Mouse (Mus musculus): ENCODE measurements at regions not wholly inside any gene's neighbourhood (a gene's known extent, or its start where the extent isn't known, plus 50 kb on each side); places are given as distances from the start of the nearest gene placed in this dataset.

DNA sequence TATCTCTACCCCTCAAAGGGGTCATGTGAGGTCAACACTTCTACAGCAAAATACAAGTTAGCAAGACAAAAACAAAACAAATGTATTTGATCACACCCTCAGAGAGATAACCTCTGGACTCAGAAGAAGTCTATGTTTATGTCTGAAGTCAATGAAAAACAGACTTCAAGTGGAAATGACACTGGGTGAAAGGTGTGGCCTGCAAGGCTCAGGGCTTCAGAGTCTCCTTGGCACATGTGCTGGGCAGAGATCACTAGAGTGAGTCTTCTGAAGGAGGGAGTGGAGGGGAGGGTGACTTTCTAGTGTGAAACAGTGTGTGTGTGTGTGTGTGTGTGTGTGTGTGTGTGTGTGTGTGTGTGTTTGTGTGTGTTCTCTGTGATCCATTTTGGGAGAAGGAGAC lies 68.2 kb downstream of the Il12a start:
- DNase-seq = no peak

GRCm38 (mm10) chr3:68759375-68759774 lies 68.9 kb downstream of the Il12a start:
- DNase-seq = no peak

- DNase-seq = no peak
Observed at GRCm38 (mm10) chr3:68760806-68761205, 70.4 kb downstream of the Il12a start.

GRCm38 (mm10) chr3:68761242-68761625 lies 70.8 kb downstream of the Il12a start:
- DNase-seq = no peak

- DNase-seq = no peak
Observed at GRCm38 (mm10) chr3:68761626-68762331, 71.3 kb downstream of the Il12a start.

GRCm38 (mm10) chr3:68762988-68763387 lies 72.5 kb downstream of the Il12a start:
- no peak for DNase-seq

DNA sequence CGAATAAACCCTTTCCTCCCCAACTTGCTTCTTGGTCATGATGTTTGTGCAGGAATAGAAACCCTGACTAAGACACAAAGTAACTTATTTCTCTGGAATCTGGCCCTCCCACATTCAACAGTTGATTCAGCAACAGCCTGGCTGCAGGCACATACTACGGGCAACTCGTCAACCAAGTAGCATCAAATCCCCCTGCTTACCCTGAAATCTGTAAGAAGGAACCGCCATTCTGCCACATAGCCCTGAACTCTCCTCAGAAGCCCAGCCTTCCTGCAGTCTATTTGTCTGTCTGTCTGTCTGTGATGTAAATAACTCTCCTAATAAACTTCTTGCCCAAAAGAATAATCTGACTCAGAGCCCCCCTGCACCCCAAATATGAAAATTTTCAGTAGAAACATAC lies 73.9 kb downstream of the Il12a start:
- no peak for DNase-seq

GRCm38 (mm10) chr3:68764917-68765598 lies 74.6 kb downstream of the Il12a start:
- no peak for DNase-seq

DNA sequence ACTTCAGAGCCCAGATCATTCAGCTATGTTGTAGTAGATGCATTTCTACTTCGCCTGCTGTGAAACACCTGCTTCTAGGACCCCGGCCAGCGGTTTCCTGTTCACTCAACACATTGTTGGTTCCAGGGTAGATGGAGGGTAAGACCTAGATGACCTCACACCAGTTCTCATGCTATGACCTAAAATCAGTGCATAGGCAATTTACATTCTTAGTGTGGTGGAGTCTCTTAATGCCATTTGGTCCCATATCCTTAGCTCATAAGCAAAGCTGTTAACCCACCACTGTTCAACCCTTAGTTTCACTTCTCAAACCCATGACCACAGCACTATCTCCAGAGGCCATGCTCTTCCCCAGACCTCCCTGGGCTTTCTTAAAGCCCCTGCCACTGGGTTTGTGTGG lies 81.1 kb downstream of the Il12a start:
- DNase-seq = no peak

GRCm38 (mm10) chr3:68777801-68778200 lies 87.4 kb downstream of the Il12a start:
- no peak for DNase-seq

GRCm38 (mm10) chr3:68778354-68779040 lies 88.1 kb downstream of the Il12a start:
- DNase-seq = no peak

GRCm38 (mm10) chr3:68780843-68781242 lies 88.5 kb upstream of the 1110032F04Rik start:
- peak; percentile 43 for DNase-seq

DNA sequence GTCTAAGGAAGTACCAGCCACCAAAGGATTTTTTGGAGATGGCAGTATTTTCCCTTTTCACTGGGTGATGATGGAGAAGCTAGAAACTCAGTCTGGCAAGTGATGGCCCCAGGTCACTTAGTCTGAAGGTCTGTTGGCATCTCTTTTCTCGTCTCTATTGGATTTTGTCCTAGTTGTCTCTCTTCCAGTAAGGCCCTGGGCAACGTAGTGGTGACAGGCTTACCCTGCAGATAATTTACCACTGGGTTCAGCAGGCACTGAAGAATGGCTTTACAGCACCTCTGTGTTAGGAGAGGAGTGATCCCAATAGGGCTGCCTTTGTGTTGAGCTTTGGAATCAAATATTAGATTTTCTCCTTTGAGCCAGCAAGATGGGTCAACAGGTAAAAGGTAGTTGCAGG lies 87.9 kb upstream of the 1110032F04Rik start:
- no peak for DNase-seq

GRCm38 (mm10) chr3:68782363-68782762 lies 87.0 kb upstream of the 1110032F04Rik start:
- DNase-seq = no peak

DNA sequence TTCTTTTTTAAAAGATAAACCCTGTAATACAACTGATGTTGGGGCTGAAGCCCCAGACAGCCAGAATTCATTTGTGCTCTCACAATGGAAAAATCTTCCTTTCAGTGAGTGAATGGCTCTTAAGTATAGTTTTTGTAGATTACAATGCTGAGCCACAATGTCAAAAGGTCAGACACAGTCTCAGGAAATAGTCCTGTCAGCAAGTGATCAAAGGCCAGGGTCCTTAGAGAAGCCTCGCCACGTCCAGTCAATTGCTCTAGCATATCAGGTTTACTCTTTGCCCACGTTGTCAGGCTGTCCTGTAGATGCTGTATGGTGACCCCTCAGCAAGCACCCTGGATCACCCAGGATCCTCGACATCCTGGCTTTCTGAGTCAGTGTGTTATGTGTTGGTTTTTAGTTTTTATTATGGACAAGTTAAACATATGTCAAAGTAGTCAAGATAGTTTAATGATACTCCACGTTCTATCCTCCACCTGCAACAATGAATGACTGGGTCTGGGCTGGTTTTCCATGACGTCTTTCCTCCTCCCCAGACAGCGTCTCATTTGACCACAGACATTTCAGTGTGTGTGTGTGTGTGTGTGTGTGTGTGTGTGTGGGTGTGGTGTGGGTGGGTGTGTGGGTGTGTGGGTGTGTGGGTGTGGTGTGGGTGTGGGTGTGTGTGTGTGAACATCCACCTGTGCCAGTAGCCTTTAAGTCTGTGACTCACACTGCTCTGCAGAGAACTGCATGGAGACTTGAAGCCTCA lies 85.5 kb upstream of the 1110032F04Rik start:
- no peak for DNase-seq

DNA sequence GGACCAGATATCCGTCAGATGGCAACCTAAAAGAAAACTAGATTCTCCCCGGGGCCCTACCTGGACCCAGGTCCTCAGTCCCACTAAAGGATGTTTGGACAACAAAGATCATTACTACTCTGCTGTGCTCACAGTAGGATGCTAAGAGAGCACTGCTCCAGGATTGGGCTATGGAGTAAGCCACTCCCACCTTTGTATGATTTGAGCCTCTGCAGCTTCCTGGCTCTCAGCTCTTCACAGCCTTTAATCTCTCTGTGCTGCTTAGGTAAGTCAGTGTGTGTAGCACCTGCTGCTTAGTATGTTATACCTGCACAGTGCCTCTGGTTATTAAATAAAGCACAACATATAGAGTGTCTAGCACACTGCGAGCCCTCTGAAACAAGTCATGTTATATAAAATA lies 82.6 kb upstream of the 1110032F04Rik start:
- no peak for DNase-seq

GRCm38 (mm10) chr3:68787385-68788175 lies 81.8 kb upstream of the 1110032F04Rik start:
- no peak for DNase-seq

GRCm38 (mm10) chr3:68789491-68789890 lies 79.9 kb upstream of the 1110032F04Rik start:
- no peak for DNase-seq

DNA sequence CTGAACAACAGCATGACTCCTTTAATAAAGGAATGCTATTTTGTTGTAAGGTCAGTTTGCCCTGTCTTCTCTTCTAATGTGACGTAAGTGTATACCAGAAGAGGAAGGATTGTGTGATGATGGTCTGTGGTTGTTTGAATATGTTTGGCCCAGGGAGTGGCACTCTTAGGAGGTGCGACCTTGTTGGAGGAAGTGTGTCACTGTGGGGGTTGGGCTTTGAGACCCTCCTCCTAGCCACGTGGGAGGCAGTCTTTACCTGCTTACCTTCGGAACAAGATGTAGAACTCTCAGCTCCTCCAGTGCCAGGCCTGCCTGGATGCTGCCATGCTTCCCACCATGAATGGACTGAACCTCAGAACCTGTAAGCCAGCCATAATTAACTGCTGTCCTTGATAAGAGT lies 78.9 kb upstream of the 1110032F04Rik start:
- DNase-seq = no peak

GRCm38 (mm10) chr3:68792883-68793282 lies 76.5 kb upstream of the 1110032F04Rik start:
- DNase-seq = no peak

DNA sequence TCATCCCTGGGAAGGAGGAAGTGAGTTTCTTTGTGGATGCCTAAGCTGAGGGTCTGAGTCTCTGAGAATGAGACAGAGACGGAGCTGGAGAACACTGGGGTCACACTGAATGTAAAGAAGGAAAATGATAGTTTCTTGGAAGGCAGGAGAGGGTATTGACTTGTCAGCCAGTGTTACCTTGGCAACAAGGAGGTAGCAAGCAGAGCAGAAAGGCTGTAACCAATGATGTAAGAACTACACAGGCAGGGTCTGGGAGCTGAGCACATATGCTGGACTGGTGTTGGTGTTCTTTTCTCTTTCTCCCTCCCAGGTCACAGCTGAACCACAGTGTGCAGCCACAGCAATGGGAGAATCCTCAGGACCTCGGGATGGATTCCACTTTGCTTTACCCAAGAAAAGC lies 75.5 kb upstream of the 1110032F04Rik start:
- DNase-seq = no peak

DNA sequence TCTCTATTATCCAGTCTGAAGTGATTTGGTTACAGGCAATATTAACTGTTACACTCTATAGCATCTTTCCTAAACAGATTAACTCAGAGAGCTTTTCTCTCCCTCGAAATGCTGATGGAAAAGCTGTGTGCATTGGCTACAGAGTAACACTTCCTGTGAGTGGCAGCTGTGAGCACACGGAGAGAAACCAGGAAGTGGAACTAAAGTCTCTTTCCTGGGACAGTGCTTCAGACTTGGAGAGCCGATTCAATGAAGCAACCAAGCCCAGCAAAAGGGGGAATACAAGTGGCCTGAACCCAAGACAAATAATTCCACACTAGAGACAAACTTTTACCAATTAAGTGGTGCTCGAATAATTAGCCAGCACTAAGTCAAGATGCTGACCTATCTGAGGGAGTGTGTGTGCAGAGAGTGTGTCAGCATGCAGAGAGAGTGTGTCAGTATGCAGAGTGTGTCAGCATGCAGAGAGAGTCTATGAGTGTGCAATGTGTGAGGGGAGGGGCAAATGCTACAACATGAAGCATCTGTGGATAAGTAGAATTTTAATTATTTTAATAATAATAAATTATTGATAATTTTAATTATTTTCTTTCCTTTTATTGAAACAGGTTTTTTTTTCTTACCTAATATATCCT lies 74.9 kb upstream of the 1110032F04Rik start:
- no peak for DNase-seq
